Mouse (Mus musculus) myocyte (in vitro differentiated cells): ENCODE results near the gene Lrpap1. TPM values are rescaled to one million over a fixed set of nuclear protein-coding genes. Genes with fewer than 3 reads are reported as not detected.

Experiments used
- H3K27me3 ChIP-seq: one replicate; pipeline ENCODE4 v1.6.1; 2011; ENCODE audit not compliant: control insufficient read depth, insufficient read depth, insufficient read length
- H3K36me3 ChIP-seq: one replicate; pipeline ENCODE4 v1.6.1; 2011; ENCODE audit not compliant: control insufficient read depth, insufficient read depth
- H3K4me2 ChIP-seq: one replicate; pipeline ENCODE4 v1.6.1; 2011; ENCODE audit warnings: low read depth, control low read depth
- H3K4me3 ChIP-seq: one replicate; pipeline ENCODE4 v1.5.1; 2011; ENCODE audit warnings: mild to moderate bottlenecking, control low read depth, moderate library complexity
- H3K79me2 ChIP-seq: one replicate; pipeline ENCODE4 v1.6.1; 2011; ENCODE audit not compliant: control insufficient read depth, insufficient read depth
- H3ac ChIP-seq: one replicate; pipeline ENCODE4 v1.6.1; 2011; ENCODE audit not compliant: control insufficient read depth, insufficient read length
- CEBPB ChIP-seq: IDR thresholded peaks from 2 replicates; pipeline ENCODE4 v1.6.1; 2011; ENCODE audit warnings: mild to moderate bottlenecking, moderate library complexity; ENCODE audit not compliant: poor library complexity, insufficient read depth, severe bottlenecking
- E2F4 ChIP-seq: IDR thresholded peaks from one replicate; pipeline ENCODE4 v1.6.1; 2011; ENCODE audit warnings: mild to moderate bottlenecking, control low read depth, moderate library complexity; ENCODE audit not compliant: insufficient read depth
- MAX ChIP-seq: IDR thresholded peaks from one replicate; pipeline ENCODE4 v1.6.1; 2011; ENCODE audit warnings: low read depth, mild to moderate bottlenecking, control low read depth
- MYOD1 ChIP-seq, 3 experiments: IDR thresholded peaks; one replicate each; pipeline ENCODE4 v1.6.1; 2011; ENCODE audit warnings: control low read depth in 2 of 3, low read depth in 2 of 3, mild to moderate bottlenecking in 2 of 3, moderate library complexity in 1 of 3; ENCODE audit not compliant: insufficient read length in 2 of 3, control insufficient read depth in 1 of 3
- MYOG ChIP-seq, 3 experiments: IDR thresholded peaks; one replicate each; pipeline ENCODE4 v1.6.1; 2011; ENCODE audit warnings: control low read depth in 2 of 3, low read depth in 2 of 3, mild to moderate bottlenecking in 2 of 3; ENCODE audit not compliant: insufficient read length in 2 of 3, control insufficient read depth in 1 of 3, insufficient read depth in 1 of 3
- POLR2A ChIP-seq: IDR thresholded peaks from one replicate; pipeline ENCODE4 v1.6.1; 2011; ENCODE audit warnings: low read depth, mild to moderate bottlenecking, control low read depth, moderate library complexity; ENCODE audit not compliant: insufficient read length
- POLR2AphosphoS2 ChIP-seq: IDR thresholded peaks from one replicate; pipeline ENCODE4 v1.6.1; 2011; ENCODE audit warnings: low read depth, control low read depth; ENCODE audit not compliant: insufficient read length
- REST ChIP-seq: IDR thresholded peaks from one replicate; pipeline ENCODE4 v1.6.1; 2011; ENCODE audit warnings: mild to moderate bottlenecking, control low read depth, moderate library complexity; ENCODE audit not compliant: insufficient read depth, insufficient read length
- SRF ChIP-seq: IDR thresholded peaks from one replicate; pipeline ENCODE4 v1.6.1; 2011; ENCODE audit warnings: low read depth; ENCODE audit not compliant: control insufficient read depth, insufficient read length
- TCF12 ChIP-seq: IDR thresholded peaks from one replicate; pipeline ENCODE4 v1.6.1; 2011; ENCODE audit warnings: mild to moderate bottlenecking, control low read depth; ENCODE audit not compliant: poor library complexity, insufficient read depth, severe bottlenecking
- TCF3 ChIP-seq: IDR thresholded peaks from one replicate; pipeline ENCODE4 v1.6.1; 2011; ENCODE audit warnings: low read depth, control low read depth; ENCODE audit not compliant: insufficient read length
- USF1 ChIP-seq: IDR thresholded peaks from one replicate; pipeline ENCODE4 v1.6.1; 2011; ENCODE audit warnings: low read depth, mild to moderate bottlenecking, control low read depth, moderate library complexity
- polyA plus RNA-seq: library from polyadenylated mRNA; unstranded; fragments of >200 nt; fragmentation: generic; extraction: Trizol; gene quantifications from one replicate; pipeline ENCODE4 v1.2.1, GENCODE M21; 2012; ENCODE audit warnings: missing spikeins

The Lrpap1 gene
- polyA plus RNA-seq, 1 experiment = 46.2 TPM

DNA sequence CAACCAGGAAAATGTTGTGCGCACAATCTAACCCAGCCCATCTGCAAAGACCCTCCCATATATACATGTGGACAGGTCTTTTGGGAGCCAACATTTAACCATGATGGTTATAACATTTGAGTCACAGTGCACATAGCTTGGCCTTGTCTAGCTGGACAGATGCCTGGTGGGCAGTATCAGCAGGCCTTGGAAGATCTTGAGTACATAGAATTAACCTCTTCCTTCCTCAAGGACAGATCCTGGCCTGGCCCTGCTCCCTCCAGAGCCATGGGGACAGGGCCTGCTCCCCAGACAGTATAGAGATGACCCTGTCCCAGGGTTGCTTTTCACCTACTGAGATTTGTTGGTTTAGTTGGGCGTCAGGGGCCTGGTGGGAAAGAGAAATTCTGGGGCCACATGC is 35.7 kb downstream of the Lrpap1 start:
- H3K79me2 ChIP-seq = peaks cover 7% of the 10 kb centered on the region
- TF ChIP-seq POLR2AphosphoS2 (no peak), TCF3 (no peak)
- H3K4me3 ChIP-seq = no peak overlapping the region
- no peak overlapping the region for H3ac ChIP-seq
- no peak overlapping the region for H3K4me2 ChIP-seq
- H3K27me3 ChIP-seq = no peaks in the 10 kb centered on the region
- peaks cover 18% of the 10 kb centered on the region for H3K36me3 ChIP-seq

DNA sequence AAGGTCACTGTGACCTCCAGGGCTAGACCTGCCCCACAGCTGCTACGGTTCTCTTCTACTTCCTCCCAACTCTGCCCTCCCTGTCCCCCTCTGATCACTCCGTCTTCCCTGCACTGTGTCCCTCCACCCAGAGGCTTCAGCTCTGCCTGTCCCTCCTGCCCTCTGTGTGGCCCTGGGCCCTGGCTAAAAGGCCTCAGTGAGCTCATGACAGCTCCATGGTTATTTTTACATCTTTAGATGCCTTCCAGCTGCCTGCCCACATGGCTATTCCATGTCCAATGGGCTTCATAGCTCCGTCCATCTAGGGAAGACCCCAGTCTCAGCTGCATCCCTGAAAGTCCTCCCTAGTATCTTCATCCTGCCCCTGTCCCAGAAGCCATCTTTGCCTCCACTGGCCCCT is 45.5 kb downstream of the Lrpap1 start:
- Histone ChIP-seq H3K4me3 (no peak overlapping the region), H3K79me2 (peaks cover 21% of the 10 kb centered on the region), H3ac (no peak overlapping the region), H3K4me2 (peak overlapping the region; percentile 87), H3K36me3 (peaks cover 3% of the 10 kb centered on the region), H3K27me3 (no peaks in the 10 kb centered on the region)
- TF ChIP-seq MYOD1 (IDR thresholded peaks at IDR 0.05; ENCODE audit: control insufficient read depth in 1 of 3, insufficient read length in 2 of 3, low read depth in 2 of 3) = peak in 1 of 3 experiments; percentile 1
- no peak for TF ChIP-seq TCF12
- TF ChIP-seq POLR2A = no peak
- TF ChIP-seq CEBPB = no peak
- no peak for TF ChIP-seq MYOG (IDR thresholded peaks at IDR 0.05; ENCODE audit: control insufficient read depth in 1 of 3, insufficient read depth in 1 of 3, insufficient read length in 2 of 3, low read depth in 2 of 3)
- TF ChIP-seq POLR2AphosphoS2 = no peak
- TF ChIP-seq TCF3 = no peak
- peak; percentile 10 for TF ChIP-seq USF1
- no peak for TF ChIP-seq E2F4

DNA sequence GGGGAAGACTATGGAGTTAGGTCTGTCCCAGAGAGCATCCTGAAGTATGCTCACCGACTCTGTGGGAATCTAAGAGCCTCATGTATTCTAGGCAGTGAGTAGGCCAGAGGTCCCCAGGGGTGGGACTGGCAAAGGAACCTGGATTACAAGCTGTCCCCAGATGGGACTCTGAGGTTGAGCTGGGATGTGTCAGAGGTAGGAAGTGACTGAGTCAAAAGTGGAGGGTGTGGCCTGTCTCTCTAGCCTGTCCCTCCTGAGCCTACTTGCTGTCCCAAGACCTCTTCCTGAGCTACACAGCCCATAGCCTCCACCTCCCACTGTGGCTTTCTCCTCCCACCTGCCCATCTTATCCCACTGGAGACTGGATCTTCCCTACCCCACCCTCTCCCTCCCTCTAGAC is 47.4 kb downstream of the Lrpap1 start:
- TF ChIP-seq TCF12 (no peak), POLR2A (peak; percentile 23)
- peak overlapping the region; percentile 87 for H3K4me2 ChIP-seq
- peak overlapping the region; percentile 46 for H3K4me3 ChIP-seq

DNA sequence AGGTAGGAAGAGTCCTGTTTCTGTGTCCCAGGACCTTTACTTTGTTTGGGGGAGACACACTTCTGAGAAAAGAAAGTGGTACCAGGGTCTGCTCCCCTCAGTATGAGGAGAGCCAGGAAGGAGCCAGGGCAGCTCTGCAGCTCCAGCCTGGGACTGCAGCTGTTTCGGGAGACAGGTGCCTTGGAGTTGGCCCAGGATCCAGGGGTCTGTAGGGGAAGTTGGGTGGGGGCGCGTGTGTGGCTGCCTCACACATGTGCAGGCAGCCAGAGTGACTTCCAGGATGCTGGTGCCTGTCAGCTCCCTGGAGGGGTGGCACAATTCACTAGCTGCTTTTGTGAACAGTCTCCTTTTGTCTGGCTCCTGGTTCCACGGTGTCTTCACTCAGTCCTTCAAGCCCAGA is 48.0 kb downstream of the Lrpap1 start:
- TF ChIP-seq CEBPB (no peak), TCF3 (peak; percentile 58), POLR2A (no peak), REST (no peak), MYOG (IDR thresholded peaks at IDR 0.05; ENCODE audit: control insufficient read depth in 1 of 3, insufficient read depth in 1 of 3, insufficient read length in 2 of 3, low read depth in 2 of 3) (peak; percentile 32 to 97 (median 91)), MYOD1 (IDR thresholded peaks at IDR 0.05; ENCODE audit: control insufficient read depth in 1 of 3, insufficient read length in 2 of 3, low read depth in 2 of 3) (peak in 2 of 3 experiments; percentile 93 to 95), TCF12 (peak; percentile 64)
- peak overlapping the region; percentile 87 for H3K4me2 ChIP-seq
- no peaks in the 10 kb centered on the region for H3K36me3 ChIP-seq
- H3K79me2 ChIP-seq = peaks cover 19% of the 10 kb centered on the region
- H3ac ChIP-seq = peak overlapping the region; percentile 42
- peak overlapping the region; percentile 46 for H3K4me3 ChIP-seq
- no peaks in the 10 kb centered on the region for H3K27me3 ChIP-seq

More for the DNA sequence above, 47.4 kb downstream of the Lrpap1 start:
- Histone ChIP-seq H3K27me3 (no peaks in the 10 kb centered on the region), H3ac (peak overlapping the region; percentile 42), H3K36me3 (no peaks in the 10 kb centered on the region), H3K79me2 (peaks cover 19% of the 10 kb centered on the region)

DNA sequence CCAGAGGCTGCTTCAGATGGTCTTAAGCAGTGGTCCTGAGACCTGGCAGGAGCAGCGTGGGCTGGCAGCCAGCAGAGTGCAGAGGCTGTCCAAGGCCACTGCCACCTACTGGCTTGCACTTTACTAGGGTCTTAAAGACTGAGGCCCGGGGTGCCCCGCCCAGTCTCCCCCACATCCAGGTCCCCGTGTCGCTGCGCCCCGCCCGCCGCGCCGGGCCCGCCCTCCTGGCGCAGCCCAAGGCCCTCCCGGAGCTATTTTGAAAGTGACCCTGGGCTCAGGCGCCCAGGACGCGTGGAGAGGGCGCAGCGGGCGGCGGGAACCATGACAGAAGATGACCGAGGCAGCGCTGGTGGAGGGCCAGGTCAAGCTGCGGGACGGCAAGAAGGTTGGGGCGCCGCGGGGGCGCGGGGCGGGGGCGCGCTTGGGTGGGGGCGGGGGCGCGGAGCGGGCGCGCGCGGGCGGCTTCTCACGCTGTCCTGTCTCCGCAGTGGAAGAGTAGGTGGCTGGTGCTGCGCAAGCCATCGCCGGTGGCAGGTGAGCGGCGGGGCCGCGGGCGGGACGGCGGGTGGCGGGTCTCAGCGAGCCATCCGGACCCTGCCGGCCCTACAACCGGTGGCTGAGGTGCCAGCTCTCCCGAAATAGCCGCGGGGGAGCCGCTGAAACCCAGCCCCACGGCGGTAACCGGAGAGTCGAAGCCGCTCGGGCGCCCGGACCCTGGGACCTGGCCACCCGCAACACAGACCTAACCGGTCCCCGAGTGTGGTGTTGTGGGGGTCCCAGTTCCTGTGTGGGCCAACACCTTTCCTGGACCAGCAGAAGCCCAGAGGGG is 48.7 kb downstream of the Lrpap1 start, which contains the start of gene Dok7:
TSS of gene Dok7 (plus strand) at position 163 of the 829 bp plus-strand sequence.
- H3ac ChIP-seq = peak within 1 kb of the TSS; percentile 42
- H3K27me3 ChIP-seq = no peaks in the 10 kb centered on the region
- H3K36me3 ChIP-seq = no peaks in the 10 kb centered on the region
- TF ChIP-seq MYOG (IDR thresholded peaks at IDR 0.05; ENCODE audit: control insufficient read depth in 1 of 3, insufficient read depth in 1 of 3, insufficient read length in 2 of 3, low read depth in 2 of 3) = peak in 1 of 3 experiments; percentile 0
- no peak for TF ChIP-seq REST
- TF ChIP-seq USF1 = no peak
- TF ChIP-seq SRF = no peak
- no peak for TF ChIP-seq TCF3
- peak; percentile 67 for TF ChIP-seq POLR2A
- no peak for TF ChIP-seq E2F4
- TF ChIP-seq POLR2AphosphoS2 = peak; percentile 62
- TF ChIP-seq CEBPB = no peak
- TF ChIP-seq TCF12 = no peak
- TF ChIP-seq MAX = no peak
- TF ChIP-seq MYOD1 (IDR thresholded peaks at IDR 0.05; ENCODE audit: control insufficient read depth in 1 of 3, insufficient read length in 2 of 3, low read depth in 2 of 3) = no peak
- H3K4me3 ChIP-seq = peak within 1 kb of the TSS; percentile 46
- peaks cover 17% of the 10 kb centered on the region for H3K79me2 ChIP-seq
- peak within 1 kb of the TSS; percentile 87 for H3K4me2 ChIP-seq
